8 mouse cellular contexts compared by ENCODE assay signal in the genomic region with DNA sequence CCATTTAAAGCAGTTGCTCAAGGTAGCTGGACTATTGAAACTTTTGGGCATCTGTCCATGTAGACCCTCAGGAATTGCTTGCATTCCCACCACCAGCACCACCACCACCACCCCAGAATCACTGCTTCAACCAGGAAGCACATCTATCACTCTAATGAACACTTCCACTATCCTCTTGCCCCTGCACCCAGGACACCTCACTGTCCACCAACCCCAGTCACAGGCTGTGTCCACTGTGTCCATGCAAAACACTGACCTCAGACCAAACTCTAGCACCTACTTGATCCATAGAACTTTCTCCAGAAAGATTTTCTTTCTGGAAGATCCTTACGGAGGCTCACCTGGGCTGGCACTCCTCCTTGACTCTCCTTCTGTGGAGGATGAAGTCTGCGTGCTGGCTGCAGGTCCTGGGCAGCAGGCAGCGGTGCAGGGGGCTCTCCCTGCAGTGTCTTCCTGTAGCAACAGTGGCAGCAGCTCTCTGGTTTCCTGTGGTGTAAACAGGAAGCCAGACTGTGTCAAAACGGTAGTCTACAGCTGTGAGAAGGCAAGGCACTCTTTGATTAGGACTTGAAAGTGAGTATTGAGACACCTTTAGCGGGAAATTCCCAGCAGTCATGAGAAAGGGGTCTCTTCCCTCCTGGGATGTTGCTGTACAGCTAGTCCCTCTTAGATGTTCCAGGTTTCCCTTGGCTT. TPM values are rescaled to one million over a fixed set of nuclear protein-coding genes. Genes with fewer than 3 reads are reported as not detected.
DNase-seq lines count a peak whose midpoint lies in the region; ATAC-seq and TF ChIP-seq lines count a peak whose summit lies in the region.

No protein-coding gene starts in this region.

- 48% methylated on average over 5 of the region's 5 CpGs for WGBS in heart, embryonic 16.5 days
- WGBS in liver, embryonic 12.5 days (ENCODE audit: insufficient replicate concordance) = 13% methylated on average over 5 of the region's 5 CpGs
- WGBS in spleen, adult 2 months = 3% methylated on average over 5 of the region's 5 CpGs
- WGBS in neural tube, embryonic 15.5 days = 68% methylated on average over 5 of the region's 5 CpGs

- peak; percentile 69; the same call in 1 of the 2 replicates for ATAC-seq in heart, embryonic 16.5 days (replicated peaks; ENCODE audit: extremely low read depth, insufficient read depth, low FRiP score)
- ATAC-seq in liver, embryonic 12.5 days = no peak
- ATAC-seq in neural tube, embryonic 15.5 days (ENCODE audit: low FRiP score) = no peak

- H3K27ac ChIP-seq in heart, embryonic 16.5 days (ENCODE audit: low read length) = peak overlapping the region; percentile 72
- peak overlapping the region; percentile 12; the same call in 1 of the 2 replicates for H3K27ac ChIP-seq in liver, embryonic 12.5 days
- H3K27ac ChIP-seq in spleen, adult 2 months (ENCODE audit: insufficient read depth, low read length) = peak overlapping the region; percentile 99
- H3K27ac ChIP-seq in neural tube, embryonic 15.5 days (replicated peaks) = no peak overlapping the region

- peak; percentile 97 for TF ChIP-seq POLR2A in spleen, adult 2 months (IDR thresholded peaks at IDR 0.05; ENCODE audit: low read depth, low read length)

- H3K4me3 ChIP-seq in heart, embryonic 16.5 days (ENCODE audit: low read length) = peak overlapping the region; percentile 45
- peak overlapping the region; percentile 35 for H3K4me3 ChIP-seq in liver, embryonic 12.5 days
- H3K4me3 ChIP-seq in spleen, adult 2 months (ENCODE audit: extremely low read depth, insufficient read depth, insufficient read length) = peak overlapping the region; percentile 87
- no peak overlapping the region for H3K4me3 ChIP-seq in neural tube, embryonic 15.5 days (replicated peaks)

- no peaks in the 10 kb centered on the region for H3K36me3 ChIP-seq in heart, embryonic 16.5 days (ENCODE audit: control insufficient read depth, insufficient read depth)
- no peaks in the 10 kb centered on the region for H3K36me3 ChIP-seq in liver, embryonic 12.5 days
- H3K36me3 ChIP-seq in spleen, adult 2 months (ENCODE audit: control insufficient read depth, insufficient read depth, low read length) = peaks cover 22% of the 10 kb centered on the region
- H3K36me3 ChIP-seq in neural tube, embryonic 15.5 days = no peaks in the 10 kb centered on the region

- no peak for TF ChIP-seq CTCF in spleen, adult 2 months (IDR thresholded peaks at IDR 0.05; ENCODE audit: extremely low read depth, insufficient read depth, insufficient read length, insufficient replicate concordance)

- DNase-seq in adrenal gland, adult 2 months = peak; percentile 37
- no peak for DNase-seq in adrenal gland, postnatal 4 days (ENCODE audit: low spot score in 2 of 2)
- peak; percentile 71 to 85 for DNase-seq in spleen, adult 2 months (ENCODE audit: low read depth in 1 of 2, low spot score in 2 of 2)
- DNase-seq in layer of hippocampus, adult 11-12 months (ENCODE audit: low spot score) = no peak
- DNase-seq in frontal cortex, postnatal 36 days (ENCODE audit: low spot score in 2 of 2) = no peak

- peak overlapping the region; percentile 49; the same call in 1 of the 2 replicates for H3K9ac ChIP-seq in heart, embryonic 16.5 days (ENCODE audit: low read length)
- no peak overlapping the region for H3K9ac ChIP-seq in liver, embryonic 12.5 days
- no peak overlapping the region for H3K9ac ChIP-seq in neural tube, embryonic 15.5 days (replicated peaks)

- H3K4me2 ChIP-seq in heart, embryonic 16.5 days (ENCODE audit: low read depth, low read length) = peak overlapping the region; percentile 44
- H3K4me2 ChIP-seq in liver, embryonic 12.5 days = peak overlapping the region; percentile 34; the same call in 1 of the 2 replicates
- no peak overlapping the region for H3K4me2 ChIP-seq in neural tube, embryonic 15.5 days

- no peaks in the 10 kb centered on the region for H3K27me3 ChIP-seq in heart, embryonic 16.5 days (ENCODE audit: control insufficient read depth, insufficient read depth, low read length)
- no peaks in the 10 kb centered on the region for H3K27me3 ChIP-seq in liver, embryonic 12.5 days (replicated peaks)
- no peaks in the 10 kb centered on the region for H3K27me3 ChIP-seq in spleen, adult 2 months (ENCODE audit: control insufficient read depth, insufficient read depth, low read length)
- no peaks in the 10 kb centered on the region for H3K27me3 ChIP-seq in neural tube, embryonic 15.5 days (replicated peaks)

- H3K4me1 ChIP-seq in heart, embryonic 16.5 days (ENCODE audit: control insufficient read depth, insufficient read depth, low read length) = no peaks in the 10 kb centered on the region
- peaks cover 6% of the 10 kb centered on the region; the same call in 1 of the 2 replicates for H3K4me1 ChIP-seq in liver, embryonic 12.5 days
- H3K4me1 ChIP-seq in spleen, adult 2 months (ENCODE audit: control insufficient read depth, insufficient read depth, insufficient read length) = peaks cover 19% of the 10 kb centered on the region
- H3K4me1 ChIP-seq in neural tube, embryonic 15.5 days = no peaks in the 10 kb centered on the region

- H3K9me3 ChIP-seq in heart, embryonic 16.5 days (replicated peaks; ENCODE audit: control insufficient read depth, low read length) = no peaks in the 10 kb centered on the region; the same call in 1 of the 2 replicates
- H3K9me3 ChIP-seq in liver, embryonic 12.5 days (replicated peaks) = no peaks in the 10 kb centered on the region
- no peaks in the 10 kb centered on the region for H3K9me3 ChIP-seq in neural tube, embryonic 15.5 days (replicated peaks)

RNA-seq across cellular contexts. Expression of a gene that starts 23.3 kb away (rescaled TPM):
- 10 to 100 TPM; 21.1 to 28.5 TPM for total RNA-seq in adrenal gland, adult 2 months (2021)
- polyA plus RNA-seq in adrenal gland, adult 2 months (2012; rRNA removed) = 8.1 and 13.3 TPM in 2 replicates
- total RNA-seq in adrenal gland, postnatal 4 days (2021) = 10 to 100 TPM; 28.3 to 28.9 TPM
- polyA plus RNA-seq in heart, embryonic 16.5 days (2015; fragmentation: Nextera tagmentation; extraction: Ambion mirVana) = 33.7 and 35.7 TPM in 2 replicates
- polyA plus RNA-seq in liver, embryonic 12.5 days (2016; fragmentation: Nextera tagmentation; extraction: Ambion mirVana) = 7.6 and 7.9 TPM in 2 replicates
- polyA plus RNA-seq in spleen, adult 2 months (2012; rRNA removed) = 15.6 and 18.4 TPM in 2 replicates
- 5.8 and 18.3 TPM in 2 replicates for polyA plus RNA-seq in neural tube, embryonic 15.5 days (2015; fragmentation: Nextera tagmentation; extraction: Ambion mirVana)

Comparison
In these comparisons a context has a peak if more than half of its experiments do, and no peak if none do; other contexts are left out.
1. DNase-seq: peak in adrenal gland, adult 2 months (single experiment) and spleen, adult 2 months (2 of 2); none in adrenal gland, postnatal 4 days (0 of 2), layer of hippocampus, adult 11-12 months (single experiment) and frontal cortex, postnatal 36 days (0 of 2).